Mouse (Mus musculus) midbrain, embryonic 13.5 days (tissue): Measurements from ENCODE around the gene Uqcr10. TPM values are rescaled to one million over a fixed set of nuclear protein-coding genes. Genes with fewer than 3 reads are reported as not detected.
A peak's percentile ranks its signal among the peaks of the same experiment; 100 is the strongest.

Experiments used
- ATAC-seq: fragments of 200-750 bp; cut with Nextera tagmentation; 2 replicates; pipeline ENCODE4 v1.8.0; 2017; ENCODE audit warnings: mild to moderate bottlenecking, moderate TSS enrichment, moderate library complexity
- H3K27ac ChIP-seq: fragments of 300-500 bp; sonication (generic); 2 replicates; pipeline ENCODE4 v1.5.1; 2015; ENCODE audit warnings: inconsistent platforms, mild to moderate bottlenecking, moderate library complexity
- H3K27me3 ChIP-seq: fragments of 300-500 bp; sonication (generic); 2 replicates; pipeline ENCODE4 v1.6.1; 2015; ENCODE audit warnings: mild to moderate bottlenecking, inconsistent platforms
- H3K36me3 ChIP-seq: fragments of 300-500 bp; sonication (generic); 2 replicates; pipeline ENCODE4 v1.6.1; 2015; ENCODE audit warnings: mild to moderate bottlenecking, inconsistent platforms
- H3K4me1 ChIP-seq: fragments of 300-500 bp; sonication (generic); replicated peaks from 2 replicates; pipeline ENCODE4 v1.6.1; 2015; ENCODE audit warnings: inconsistent platforms
- H3K4me2 ChIP-seq: fragments of 300-500 bp; sonication (generic); replicated peaks from 2 replicates; pipeline ENCODE4 v1.6.1; 2015; ENCODE audit warnings: moderate library complexity, mild to moderate bottlenecking, inconsistent platforms
- H3K4me3 ChIP-seq: fragments of 300-500 bp; sonication (generic); replicated peaks from 2 replicates; pipeline ENCODE4 v1.5.1; 2015; ENCODE audit warnings: mild to moderate bottlenecking, inconsistent platforms
- H3K9ac ChIP-seq: fragments of 300-500 bp; sonication (generic); replicated peaks from 2 replicates; pipeline ENCODE4 v1.6.1; 2015; ENCODE audit warnings: mild to moderate bottlenecking, inconsistent platforms
- H3K9me3 ChIP-seq: fragments of 300-500 bp; sonication (generic); 2 replicates; pipeline ENCODE4 v1.6.1; 2016; ENCODE audit warnings: mild to moderate bottlenecking, inconsistent platforms
- WGBS: fragments of 180-500 bp; shearing (Covaris S2); methylation state at CpG from one replicate; pipeline ENCODE4 v1.1.7; 2015; 5-methylcytosine and 5-hydroxymethylcytosine counted together
- polyA plus RNA-seq: library from polyadenylated mRNA; unstranded; fragments of >200 nt; fragmentation: Nextera tagmentation; extraction: Ambion mirVana; gene quantifications from 2 replicates; pipeline ENCODE4 v1.2.1, GENCODE M21; 2015

The Uqcr10 gene
- polyA plus RNA-seq, 1 experiment from 2014 or later = 524 TPM

GRCm38 (mm10) chr11:4685510-4685909 lies 18.6 kb downstream of the Uqcr10 start:
- Histone ChIP-seq H3K4me2 (no peak overlapping the region), H3K27ac (no peak overlapping the region), H3K9ac (no peak overlapping the region), H3K4me1 (no peaks in the 10 kb centered on the region), H3K4me3 (no peak overlapping the region), H3K36me3 (peaks cover 45% of the 10 kb centered on the region), H3K9me3 (no peaks in the 10 kb centered on the region), H3K27me3 (no peaks in the 10 kb centered on the region)
- 86% methylated on average over 5 of the region's 5 CpGs for WGBS
- no peak for ATAC-seq

DNA sequence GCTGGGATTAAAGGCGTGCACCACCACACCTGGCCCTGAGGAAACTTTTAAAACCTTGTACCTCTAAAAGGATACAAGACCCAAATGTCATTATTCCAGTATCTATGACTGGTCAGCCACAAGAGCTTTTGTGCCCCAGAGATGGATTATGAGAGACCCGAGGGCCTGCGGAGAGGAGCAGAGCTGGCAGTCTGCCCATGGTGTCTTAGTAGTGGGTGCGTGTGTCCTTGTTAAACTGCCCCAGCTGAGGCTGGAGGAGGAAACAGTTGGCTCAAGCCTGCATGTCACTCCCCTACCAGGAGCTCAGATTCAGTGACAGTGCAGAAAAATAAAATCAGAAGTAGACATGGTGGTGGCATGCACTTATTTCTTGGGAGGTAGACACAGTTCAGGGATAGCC lies 19.1 kb downstream of the Uqcr10 start:
- Histone ChIP-seq H3K27me3 (no peaks in the 10 kb centered on the region), H3K36me3 (peaks cover 48% of the 10 kb centered on the region), H3K4me3 (no peak overlapping the region), H3K27ac (no peak overlapping the region), H3K4me1 (no peaks in the 10 kb centered on the region), H3K9me3 (no peaks in the 10 kb centered on the region), H3K9ac (no peak overlapping the region), H3K4me2 (no peak overlapping the region)
- no peak for ATAC-seq
- 86% methylated on average over 4 of the region's 4 CpGs for WGBS

DNA sequence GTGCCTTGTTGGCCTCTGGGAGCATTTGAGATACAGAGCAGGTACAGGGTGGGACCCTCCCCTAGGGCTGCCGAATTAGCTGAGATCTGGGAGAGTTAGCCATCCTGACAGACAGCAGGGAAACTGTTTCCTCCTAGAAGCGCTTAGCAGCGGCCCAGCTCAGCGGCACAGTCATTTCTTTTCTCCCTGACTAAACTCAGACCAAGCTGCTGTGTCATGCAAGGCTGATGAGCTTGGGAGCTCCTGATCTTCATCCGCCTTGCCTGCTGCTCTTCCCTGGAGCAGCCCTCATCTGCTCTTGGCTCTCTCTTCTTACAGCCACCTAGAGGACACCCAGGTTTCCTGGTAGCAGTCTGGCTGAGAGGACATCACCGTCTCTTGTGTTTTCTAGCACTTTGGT lies 20.0 kb downstream of the Uqcr10 start:
- no peak for ATAC-seq
- H3K36me3 ChIP-seq = peaks cover 57% of the 10 kb centered on the region
- H3K4me1 ChIP-seq = peaks cover 4% of the 10 kb centered on the region; the same call in 1 of the 2 replicates
- no peak overlapping the region for H3K27ac ChIP-seq
- H3K9me3 ChIP-seq = no peaks in the 10 kb centered on the region
- H3K9ac ChIP-seq = no peak overlapping the region
- no peaks in the 10 kb centered on the region for H3K27me3 ChIP-seq
- no peak overlapping the region for H3K4me2 ChIP-seq
- H3K4me3 ChIP-seq = no peak overlapping the region
- WGBS = 81% methylated on average over 6 of the region's 6 CpGs

DNA sequence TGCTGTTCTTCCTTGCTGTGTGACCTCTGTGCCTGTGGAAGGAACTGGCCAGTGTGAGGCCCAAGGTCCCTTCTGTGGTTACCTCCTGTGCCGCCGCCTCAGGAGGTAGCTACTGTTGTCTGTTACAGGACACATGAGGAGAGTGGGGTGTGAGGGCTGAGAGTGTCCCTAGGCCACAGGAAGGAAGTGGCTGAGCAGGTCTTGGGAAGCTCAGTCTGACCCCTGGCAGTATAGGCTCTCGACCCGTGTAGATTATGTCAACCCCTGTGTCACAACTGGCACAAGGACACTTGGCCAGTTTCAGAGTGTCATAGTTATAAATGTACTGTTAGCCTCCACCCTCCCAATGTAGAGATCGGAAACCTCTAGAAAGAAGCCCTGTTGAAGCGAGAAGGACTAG lies 20.6 kb downstream of the Uqcr10 start:
- ATAC-seq = no peak

GRCm38 (mm10) chr11:4680126-4680525 lies 24.0 kb downstream of the Uqcr10 start:
- Histone ChIP-seq H3K36me3 (peaks cover 88% of the 10 kb centered on the region), H3K4me1 (peaks cover 4% of the 10 kb centered on the region; the same call in 1 of the 2 replicates), H3K4me2 (no peak overlapping the region), H3K4me3 (no peak overlapping the region), H3K27ac (peak overlapping the region; percentile 41; the same call in 1 of the 2 replicates), H3K9ac (no peak overlapping the region), H3K27me3 (no peaks in the 10 kb centered on the region), H3K9me3 (no peaks in the 10 kb centered on the region)
- WGBS = 54% methylated on average over 3 of the region's 3 CpGs
- peak; percentile 45; the same call in 1 of the 2 replicates for ATAC-seq

More for the DNA sequence above, 20.6 kb downstream of the Uqcr10 start:
- Histone ChIP-seq H3K36me3 (peaks cover 64% of the 10 kb centered on the region), H3K27me3 (no peaks in the 10 kb centered on the region), H3K27ac (no peak overlapping the region), H3K9ac (no peak overlapping the region), H3K4me3 (no peak overlapping the region), H3K9me3 (no peaks in the 10 kb centered on the region), H3K4me1 (peaks cover 4% of the 10 kb centered on the region; the same call in 1 of the 2 replicates), H3K4me2 (no peak overlapping the region)
- WGBS = 90% methylated on average over 6 of the region's 6 CpGs

- H3K4me1 ChIP-seq = peaks cover 4% of the 10 kb centered on the region; the same call in 1 of the 2 replicates
Measured at GRCm38 (mm10) chr11:4679441-4679832, 24.7 kb downstream of the Uqcr10 start.

DNA sequence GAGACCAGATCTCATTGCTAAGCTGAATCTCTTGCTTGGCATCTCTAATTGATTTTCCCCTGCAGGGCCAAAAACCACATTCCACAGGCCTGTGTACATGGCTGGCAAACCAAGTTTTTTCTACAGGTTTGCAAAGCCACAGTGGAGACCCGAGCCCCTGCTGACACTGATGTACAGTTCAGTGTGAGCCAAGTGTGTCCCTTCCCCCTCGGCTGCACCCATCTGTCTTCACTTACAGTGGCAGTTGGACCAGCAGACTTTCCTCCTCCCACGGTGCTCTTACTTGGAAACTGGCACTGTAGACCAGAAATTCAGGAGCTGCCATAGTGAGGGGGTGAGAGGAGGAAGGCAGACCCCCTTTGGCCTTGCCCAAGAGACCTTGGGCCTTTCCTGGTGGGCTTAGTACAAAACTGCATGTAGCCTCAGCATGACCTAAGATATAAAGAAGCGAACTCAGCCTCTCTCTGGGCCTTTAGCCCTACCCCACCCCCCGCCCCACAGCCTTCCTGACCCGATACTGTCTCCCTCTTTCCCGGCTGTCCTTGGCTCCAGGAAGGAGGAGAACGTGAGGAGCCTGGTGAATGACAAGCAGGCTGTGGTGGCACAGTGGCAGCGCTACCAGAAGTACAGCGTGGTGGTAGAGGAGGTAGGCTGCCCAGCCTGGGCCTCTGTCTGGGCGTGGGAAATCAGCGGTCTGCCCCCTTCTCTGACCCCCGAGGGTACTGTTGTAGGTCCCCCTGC lies 25.3 kb downstream of the Uqcr10 start:
- Histone ChIP-seq H3K4me2 (no peak overlapping the region), H3K9ac (no peak overlapping the region), H3K36me3 (peaks cover 89% of the 10 kb centered on the region), H3K27me3 (no peaks in the 10 kb centered on the region), H3K4me1 (peaks cover 4% of the 10 kb centered on the region; the same call in 1 of the 2 replicates), H3K9me3 (no peaks in the 10 kb centered on the region), H3K27ac (0 out of 2 replicates have a peak overlapping the region, but pooled peaks have one; percentile 41), H3K4me3 (no peak overlapping the region)
- no peak for ATAC-seq
- 89% methylated on average over 13 of the region's 13 CpGs for WGBS

More at GRCm38 (mm10) chr11:4679441-4679832, 24.7 kb downstream of the Uqcr10 start:
- no peaks in the 10 kb centered on the region for H3K9me3 ChIP-seq
- 0 out of 2 replicates have a peak overlapping the region, but pooled peaks have one; percentile 41 for H3K27ac ChIP-seq
- H3K9ac ChIP-seq = no peak overlapping the region
- H3K36me3 ChIP-seq = peaks cover 89% of the 10 kb centered on the region
- H3K27me3 ChIP-seq = no peaks in the 10 kb centered on the region
- WGBS = 87% methylated on average over 12 of the region's 12 CpGs
- no peak overlapping the region for H3K4me3 ChIP-seq
- ATAC-seq = no peak
- no peak overlapping the region for H3K4me2 ChIP-seq

GRCm38 (mm10) chr11:4677250-4677872 lies 26.8 kb downstream of the Uqcr10 start:
- Histone ChIP-seq H3K36me3 (peaks cover 89% of the 10 kb centered on the region), H3K4me1 (peaks cover 4% of the 10 kb centered on the region; the same call in 1 of the 2 replicates)
- WGBS = 93% methylated on average over 7 of the region's 7 CpGs

DNA sequence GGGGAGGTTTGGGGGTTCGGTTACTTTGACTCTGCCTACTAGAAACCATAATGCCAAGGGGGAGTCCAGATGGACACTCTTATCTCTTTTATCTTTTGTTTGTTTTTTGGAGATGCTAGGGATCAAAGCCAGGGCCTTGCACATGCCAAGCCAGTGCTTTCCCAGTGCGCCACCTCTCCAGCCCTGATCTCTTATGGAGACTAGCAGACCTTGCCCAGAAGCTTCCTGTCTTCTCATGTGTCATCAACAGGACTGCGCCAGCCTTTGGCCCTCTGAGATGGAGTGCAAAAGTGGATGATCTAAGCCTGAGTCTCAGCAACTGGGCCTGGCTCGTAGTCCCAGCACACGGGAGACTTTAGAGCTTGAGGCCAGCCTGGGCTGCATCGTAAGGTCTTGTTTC lies 28.4 kb downstream of the Uqcr10 start:
- Histone ChIP-seq H3K36me3 (peaks cover 79% of the 10 kb centered on the region), H3K27me3 (no peaks in the 10 kb centered on the region), H3K27ac (no peak overlapping the region), H3K4me3 (no peak overlapping the region), H3K9ac (no peak overlapping the region), H3K4me2 (no peak overlapping the region), H3K4me1 (peaks cover 4% of the 10 kb centered on the region; the same call in 1 of the 2 replicates), H3K9me3 (no peaks in the 10 kb centered on the region)
- ATAC-seq = no peak
- 92% methylated on average over 6 of the region's 6 CpGs for WGBS

More at GRCm38 (mm10) chr11:4677250-4677872, 26.8 kb downstream of the Uqcr10 start:
- no peak overlapping the region for H3K27ac ChIP-seq
- no peak overlapping the region for H3K4me2 ChIP-seq
- no peaks in the 10 kb centered on the region for H3K9me3 ChIP-seq
- H3K9ac ChIP-seq = no peak overlapping the region
- H3K27me3 ChIP-seq = no peaks in the 10 kb centered on the region
- no peak for ATAC-seq
- no peak overlapping the region for H3K4me3 ChIP-seq

GRCm38 (mm10) chr11:4675126-4675562 lies 29.0 kb downstream of the Uqcr10 start:
- Histone ChIP-seq H3K36me3 (peaks cover 81% of the 10 kb centered on the region), H3K4me2 (no peak overlapping the region), H3K9ac (no peak overlapping the region), H3K4me1 (peaks cover 4% of the 10 kb centered on the region; the same call in 1 of the 2 replicates), H3K27ac (no peak overlapping the region), H3K4me3 (no peak overlapping the region), H3K27me3 (no peaks in the 10 kb centered on the region), H3K9me3 (no peaks in the 10 kb centered on the region)
- 93% methylated on average over 6 of the region's 6 CpGs for WGBS
- ATAC-seq = no peak

GRCm38 (mm10) chr11:4674593-4674992 lies 29.5 kb downstream of the Uqcr10 start:
- H3K27me3 ChIP-seq = no peaks in the 10 kb centered on the region
- no peaks in the 10 kb centered on the region for H3K9me3 ChIP-seq
- no peak overlapping the region for H3K9ac ChIP-seq
- H3K27ac ChIP-seq = no peak overlapping the region
- WGBS = 89% methylated on average over 1 of the region's 1 CpGs
- H3K4me1 ChIP-seq = peaks cover under 1% of the 10 kb centered on the region; the same call in 1 of the 2 replicates
- H3K4me3 ChIP-seq = no peak overlapping the region
- no peak for ATAC-seq
- peaks cover 76% of the 10 kb centered on the region for H3K36me3 ChIP-seq
- no peak overlapping the region for H3K4me2 ChIP-seq

- ATAC-seq = no peak
- H3K4me3 ChIP-seq = no peak overlapping the region
- no peak overlapping the region for H3K27ac ChIP-seq
- 96% methylated on average over 4 of the region's 4 CpGs for WGBS
- H3K4me1 ChIP-seq = no peaks in the 10 kb centered on the region
- H3K36me3 ChIP-seq = peaks cover 64% of the 10 kb centered on the region
- no peaks in the 10 kb centered on the region for H3K27me3 ChIP-seq
- H3K9ac ChIP-seq = no peak overlapping the region
- H3K4me2 ChIP-seq = no peak overlapping the region
- H3K9me3 ChIP-seq = no peaks in the 10 kb centered on the region
Measured at GRCm38 (mm10) chr11:4671736-4672135, 32.4 kb downstream of the Uqcr10 start.
